Mouse (Mus musculus) liver, postnatal 0 days (tissue): Measurements from ENCODE around the gene Rnf215. TPM values are rescaled to one million over a fixed set of nuclear protein-coding genes. Genes with fewer than 3 reads are reported as not detected.

ENCODE experiments used
- ATAC-seq: fragments of 200-750 bp; cut with Nextera tagmentation; 2 replicates; pipeline ENCODE4 v1.8.0; 2017; ENCODE audit warnings: mild to moderate bottlenecking, moderate library complexity
- DNase-seq: peaks from one replicate; pipeline ENCODE4 v3.0.0-alpha.2; 2016
- H3K27ac ChIP-seq: fragments of 300-500 bp; sonication (generic); 2 replicates; pipeline ENCODE4 v1.5.1; 2014; ENCODE audit warnings: antibody characterized with exemption, moderate library complexity, mild to moderate bottlenecking, low read depth
- H3K27me3 ChIP-seq: fragments of 300-500 bp; sonication (generic); 2 replicates; pipeline ENCODE4 v1.6.1; 2014; ENCODE audit warnings: low read length, control low read depth, mixed read lengths; ENCODE audit not compliant: insufficient read depth
- H3K36me3 ChIP-seq: fragments of 300-500 bp; sonication (generic); replicated peaks from 2 replicates; pipeline ENCODE4 v1.6.1; 2014; ENCODE audit warnings: mild to moderate bottlenecking, control low read depth, low read length, moderate library complexity, mixed read lengths; ENCODE audit not compliant: insufficient read depth
- H3K4me1 ChIP-seq: fragments of 300-500 bp; sonication (generic); 2 replicates; pipeline ENCODE4 v1.6.1; 2014; ENCODE audit warnings: antibody characterized with exemption, mild to moderate bottlenecking, control low read depth; ENCODE audit not compliant: insufficient read depth
- H3K4me2 ChIP-seq: fragments of 300-500 bp; sonication (generic); 2 replicates; pipeline ENCODE4 v1.6.1; 2014; ENCODE audit warnings: low read depth, mild to moderate bottlenecking, low read length, moderate library complexity, mixed read lengths
- H3K4me3 ChIP-seq: fragments of 300-500 bp; sonication (generic); 2 replicates; pipeline ENCODE4 v1.5.1; 2014; ENCODE audit warnings: low read depth, low read length
- H3K9ac ChIP-seq: fragments of 300-500 bp; sonication (generic); replicated peaks from 2 replicates; pipeline ENCODE4 v1.6.1; 2014; ENCODE audit warnings: mild to moderate bottlenecking, moderate library complexity
- H3K9me3 ChIP-seq: fragments of 300-500 bp; sonication (generic); 2 replicates; pipeline ENCODE4 v1.6.1; 2016; ENCODE audit warnings: mild to moderate bottlenecking, control low read depth, low read length, mixed read lengths
- CTCF ChIP-seq: sonication (generic); IDR thresholded peaks from 2 replicates; pipeline ENCODE4 v1.5.1; 2016; ENCODE audit warnings: antibody characterized with exemption, low read depth
- EP300 ChIP-seq: IDR thresholded peaks from 2 replicates; pipeline ENCODE4 v1.6.1; 2016; ENCODE audit warnings: antibody characterized with exemption, low read depth, mild to moderate bottlenecking
- whole genome bisulfite sequencing: fragments of 180-500 bp; shearing (Covaris S2); extraction: QIAGEN DNeasy Blood & Tissue Kit; methylation state at CpG from one replicate; pipeline ENCODE4 v1.1.7; 2014; ENCODE audit not compliant: insufficient replicate concordance; 5-methylcytosine and 5-hydroxymethylcytosine counted together
- polyA plus RNA-seq: library from polyadenylated mRNA; unstranded; fragments of >200 nt; fragmentation: Nextera tagmentation; extraction: Ambion mirVana; gene quantifications from 2 replicates; pipeline ENCODE4 v1.2.1, GENCODE M21; 2015

Rnf215 gene
- polyA plus RNA-seq, 1 experiment from 2014 or later, result 6.4 TPM

DNA sequence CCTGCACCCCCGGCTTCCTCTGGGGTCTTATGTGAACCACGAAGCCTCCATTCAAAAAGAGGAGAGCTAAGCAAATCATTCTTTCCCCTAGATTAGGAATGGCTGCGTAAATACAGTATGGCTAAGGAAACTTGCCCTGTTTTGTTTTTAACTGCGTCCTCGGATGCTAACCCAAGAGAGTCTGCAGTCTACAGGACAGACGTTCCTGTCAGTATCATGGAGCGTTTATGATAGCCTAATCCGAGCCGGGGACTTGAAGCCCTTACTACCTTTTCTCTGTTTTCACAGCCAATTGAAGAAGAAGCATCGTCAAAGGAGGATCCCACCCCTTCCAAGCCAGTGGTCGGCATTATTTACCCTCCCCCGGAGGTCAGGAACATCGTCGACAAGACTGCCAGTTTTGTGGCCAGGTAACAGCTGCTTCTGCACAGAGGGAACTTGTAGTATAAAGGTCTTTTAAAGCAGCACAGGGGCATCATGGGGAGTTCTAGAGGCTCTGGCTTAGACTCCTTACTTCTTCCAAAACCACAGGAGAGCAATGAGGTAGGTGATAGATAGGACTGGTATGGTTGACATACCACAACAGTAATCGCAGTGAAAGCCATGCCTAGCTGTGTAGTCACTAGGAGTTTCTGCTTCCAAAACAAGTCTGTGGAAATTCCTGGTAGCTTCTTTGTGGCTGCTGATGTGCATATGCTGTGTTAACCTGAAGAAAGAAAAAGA, 25.9 kb downstream of the Rnf215 start:
- H3K4me3 ChIP-seq, result peak overlapping the region; percentile 82
- H3K27me3 ChIP-seq, result no peaks in the 10 kb centered on the region
- TF ChIP-seq EP300 (no peak), CTCF (no peak)
- H3K36me3 ChIP-seq, result peaks cover 41% of the 10 kb centered on the region
- H3K4me2 ChIP-seq, result peak overlapping the region; percentile 88
- peak overlapping the region; percentile 90 for H3K27ac ChIP-seq
- DNase-seq, result no peak
- WGBS, result 4% methylated on average over 15 of the region's 15 CpGs
- peak overlapping the region; percentile 85 for H3K9ac ChIP-seq
- H3K4me1 ChIP-seq, result peaks cover 30% of the 10 kb centered on the region
- ATAC-seq, result no peak
- no peaks in the 10 kb centered on the region for H3K9me3 ChIP-seq

DNA sequence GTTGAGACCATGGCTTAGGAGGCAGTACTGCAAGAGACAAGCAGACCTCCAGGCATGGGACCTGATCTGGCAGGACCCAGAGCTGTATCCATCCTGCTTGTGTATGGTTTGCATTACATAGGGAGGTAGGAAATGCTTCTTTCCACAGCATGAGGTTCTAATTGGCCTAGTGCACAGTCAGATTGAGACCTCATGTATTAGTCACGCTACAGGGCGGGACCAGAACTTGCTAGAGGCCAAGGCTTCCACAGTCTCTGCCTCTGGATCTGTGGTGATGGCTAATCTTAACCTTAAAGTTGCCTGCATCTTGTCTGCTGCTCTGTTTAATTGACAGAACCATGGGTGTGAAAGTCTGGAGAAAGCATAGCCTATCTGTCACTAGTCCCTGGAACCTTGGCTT, 29.7 kb downstream of the Rnf215 start:
- Histone ChIP-seq H3K4me2 (no peak overlapping the region), H3K36me3 (peaks cover 79% of the 10 kb centered on the region), H3K27me3 (no peaks in the 10 kb centered on the region), H3K27ac (no peak overlapping the region), H3K4me1 (peaks cover 18% of the 10 kb centered on the region), H3K9me3 (no peaks in the 10 kb centered on the region), H3K9ac (no peak overlapping the region), H3K4me3 (no peak overlapping the region)
- ATAC-seq (no peak), DNase-seq (no peak)
- TF ChIP-seq CTCF (no peak), EP300 (no peak)
- 93% methylated on average over 2 of the region's 2 CpGs for WGBS

- H3K4me1 ChIP-seq, result peaks cover 6% of the 10 kb centered on the region
- 84% methylated on average over 7 of the region's 7 CpGs for WGBS
- H3K4me3 ChIP-seq, result no peak overlapping the region
- no peak for DNase-seq
- no peaks in the 10 kb centered on the region for H3K27me3 ChIP-seq
- H3K36me3 ChIP-seq, result peaks cover 96% of the 10 kb centered on the region
- no peak overlapping the region for H3K9ac ChIP-seq
- no peaks in the 10 kb centered on the region for H3K9me3 ChIP-seq
- no peak for ATAC-seq
- H3K4me2 ChIP-seq, result no peak overlapping the region
- TF ChIP-seq EP300 (no peak), CTCF (no peak)
- no peak overlapping the region for H3K27ac ChIP-seq
Measured at GRCm38 (mm10) chr11:4166467-4167090, 31.6 kb downstream of the Rnf215 start.

GRCm38 (mm10) chr11:4174586-4174985, 39.6 kb downstream of the Rnf215 start:
- no peak for DNase-seq

DNA sequence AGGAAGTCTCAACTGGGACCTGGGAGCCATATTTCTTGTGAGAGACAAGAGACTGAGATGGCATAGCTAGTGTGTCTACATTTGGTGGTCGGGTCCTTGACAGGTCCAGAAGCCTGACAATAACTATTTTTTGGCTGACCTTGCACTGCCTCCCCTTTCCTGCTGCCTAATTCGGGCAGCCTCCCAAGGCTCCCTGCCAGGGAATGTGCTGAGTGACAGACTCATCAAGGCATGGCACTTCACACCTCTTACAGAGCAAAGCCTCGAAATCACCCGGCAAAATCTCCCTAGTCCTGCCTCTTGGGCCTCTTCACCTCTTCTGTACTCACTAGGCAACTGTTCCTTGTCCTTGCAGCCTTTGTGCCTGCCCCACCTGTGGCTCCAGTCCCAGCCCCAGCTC, 42.7 kb downstream of the Rnf215 start:
- Histone ChIP-seq H3K4me1 (no peaks in the 10 kb centered on the region), H3K4me2 (no peak overlapping the region), H3K4me3 (no peak overlapping the region), H3K9ac (no peak overlapping the region), H3K27me3 (no peaks in the 10 kb centered on the region), H3K9me3 (no peaks in the 10 kb centered on the region), H3K27ac (no peak overlapping the region), H3K36me3 (peaks cover 94% of the 10 kb centered on the region)
- no peak for DNase-seq
- WGBS, result 85% methylated on average over 4 of the region's 4 CpGs
- TF ChIP-seq EP300 (no peak), CTCF (no peak)
- no peak for ATAC-seq

More at GRCm38 (mm10) chr11:4174586-4174985, 39.6 kb downstream of the Rnf215 start:
- no peak overlapping the region for H3K9ac ChIP-seq
- no peak overlapping the region for H3K27ac ChIP-seq
- no peaks in the 10 kb centered on the region for H3K4me1 ChIP-seq
- no peak overlapping the region for H3K4me3 ChIP-seq
- H3K36me3 ChIP-seq, result peaks cover 98% of the 10 kb centered on the region
- H3K9me3 ChIP-seq, result no peaks in the 10 kb centered on the region
- 89% methylated on average over 5 of the region's 5 CpGs for WGBS
- ATAC-seq, result no peak
- H3K27me3 ChIP-seq, result no peaks in the 10 kb centered on the region
- H3K4me2 ChIP-seq, result no peak overlapping the region
- no peak for TF ChIP-seq EP300
- no peak for TF ChIP-seq CTCF

GRCm38 (mm10) chr11:4182061-4182460, 47.1 kb downstream of the Rnf215 start:
- DNase-seq (no peak), ATAC-seq (no peak)
- Histone ChIP-seq H3K4me2 (no peak overlapping the region), H3K36me3 (peaks cover 56% of the 10 kb centered on the region), H3K9me3 (no peaks in the 10 kb centered on the region), H3K4me3 (no peak overlapping the region), H3K9ac (no peak overlapping the region), H3K27ac (no peak overlapping the region), H3K4me1 (peaks cover 3% of the 10 kb centered on the region), H3K27me3 (no peaks in the 10 kb centered on the region)
- TF ChIP-seq EP300, result no peak
- TF ChIP-seq CTCF, result no peak
- 50% methylated on average over 1 of the region's 1 CpGs for WGBS
